Mouse (Mus musculus) forebrain, embryonic 13.5 days (tissue): Measurements from ENCODE around the gene Olfr986. TPM values are rescaled to one million over a fixed set of nuclear protein-coding genes. Genes with fewer than 3 reads are reported as not detected.
"Not testable (repeated sequence)": the region's sequence is repeated elsewhere in the genome, so short reads cannot be mapped to it uniquely, and the experiment has no call there.

Experiments
- ATAC-seq: fragments of 200-750 bp; cut with Nextera tagmentation; 2 replicates; pipeline ENCODE4 v1.8.0; 2017
- H3K27ac ChIP-seq: fragments of 300-500 bp; sonication (generic); 2 replicates; pipeline ENCODE4 v1.5.1; 2015; ENCODE audit warnings: inconsistent platforms, mild to moderate bottlenecking, moderate library complexity
- H3K27me3 ChIP-seq: fragments of 300-500 bp; sonication (generic); 2 replicates; pipeline ENCODE4 v1.6.1; 2015; ENCODE audit warnings: mild to moderate bottlenecking, inconsistent platforms
- H3K36me3 ChIP-seq: fragments of 300-500 bp; sonication (generic); 2 replicates; pipeline ENCODE4 v1.6.1; 2015; ENCODE audit warnings: mild to moderate bottlenecking, inconsistent platforms; ENCODE audit not compliant: poor library complexity, severe bottlenecking
- H3K4me1 ChIP-seq: fragments of 300-500 bp; sonication (generic); 2 replicates; pipeline ENCODE4 v1.6.1; 2015; ENCODE audit warnings: inconsistent platforms
- H3K4me2 ChIP-seq: fragments of 300-500 bp; sonication (generic); 2 replicates; pipeline ENCODE4 v1.6.1; 2015; ENCODE audit warnings: inconsistent platforms, mild to moderate bottlenecking, moderate library complexity
- H3K4me3 ChIP-seq: fragments of 300-500 bp; sonication (generic); 2 replicates; pipeline ENCODE4 v1.5.1; 2015; ENCODE audit warnings: mild to moderate bottlenecking, inconsistent platforms
- H3K9ac ChIP-seq: fragments of 300-500 bp; sonication (generic); 2 replicates; pipeline ENCODE4 v1.6.1; 2015; ENCODE audit warnings: mild to moderate bottlenecking, inconsistent platforms
- H3K9me3 ChIP-seq: fragments of 300-500 bp; sonication (generic); replicated peaks from 2 replicates; pipeline ENCODE4 v1.6.1; 2016; ENCODE audit warnings: inconsistent platforms
- WGBS: fragments of 180-500 bp; shearing (Covaris S2); methylation state at CpG from one replicate; pipeline ENCODE4 v1.1.7; 2015; 5-methylcytosine and 5-hydroxymethylcytosine counted together
- polyA plus RNA-seq: library from polyadenylated mRNA; unstranded; fragments of >200 nt; fragmentation: Nextera tagmentation; extraction: Ambion mirVana; gene quantifications from 2 replicates; pipeline ENCODE4 v1.2.1, GENCODE M21; 2015

The Olfr986 gene
- polyA plus RNA-seq = 0.05 TPM in 1 of 2 replicates, not detected in the other

DNA sequence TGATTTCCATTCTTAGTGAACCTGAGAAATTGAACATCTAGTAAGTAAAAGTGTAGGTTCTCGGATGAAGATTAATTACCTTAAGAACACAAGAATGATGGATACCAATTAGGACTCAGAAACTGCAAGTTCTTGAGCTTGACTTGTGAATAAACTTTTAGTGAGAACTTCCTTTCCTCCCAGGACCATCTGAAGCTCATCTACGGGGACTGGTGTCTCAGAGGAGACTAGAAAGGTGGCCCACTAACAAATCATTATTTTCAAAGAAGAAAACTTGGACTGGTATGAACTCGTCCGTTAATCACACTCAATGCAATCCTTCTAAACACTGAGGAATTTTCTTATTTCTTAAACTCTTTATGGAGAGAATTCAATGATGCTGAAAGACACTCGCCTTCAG lies at the start of gene Olfr986:
Olfr986 (plus strand) TSS at position 301 of the 400 bp plus-strand sequence.
- Histone ChIP-seq H3K9ac (no peak within 1 kb of the TSS), H3K4me1 (no peaks in the 10 kb centered on the region)
- no peak for ATAC-seq

DNA sequence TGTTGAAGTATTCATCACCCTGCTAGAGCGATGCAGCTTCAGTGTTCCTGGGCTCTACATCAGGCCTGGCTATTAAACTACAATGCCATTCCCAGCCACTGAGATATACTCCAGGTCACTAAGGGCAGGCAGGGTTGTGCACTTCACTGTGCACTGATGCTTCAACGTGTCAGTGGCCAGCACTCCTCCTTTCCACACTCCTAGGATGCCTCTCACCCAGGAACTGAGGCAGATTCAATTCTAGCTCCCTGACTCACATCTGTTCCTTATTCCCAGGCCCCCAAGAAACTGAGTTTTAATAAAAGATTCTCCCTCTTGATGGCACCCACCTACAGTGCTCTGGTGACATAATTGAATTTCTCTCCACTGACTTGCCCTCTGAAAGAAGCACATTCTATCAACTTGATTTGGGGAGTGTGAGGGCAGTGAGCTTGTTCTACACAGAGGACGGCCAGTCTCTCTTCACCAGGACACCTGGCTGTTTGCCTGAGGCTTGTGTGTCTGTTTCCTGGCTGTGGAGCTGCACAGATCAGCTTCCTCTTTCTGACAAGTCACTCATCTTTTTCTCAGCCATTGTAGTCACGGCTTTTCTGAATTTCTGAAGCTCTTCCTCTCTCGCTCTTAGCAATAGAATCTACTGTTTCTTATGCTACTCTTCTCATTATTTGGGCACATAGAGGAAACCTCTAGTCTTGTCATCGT lies 43.6 kb upstream of the Olfr986 start:
- no peak overlapping the region for H3K4me3 ChIP-seq
- 86% methylated on average over 6 of the region's 6 CpGs for WGBS
- no peaks in the 10 kb centered on the region for H3K4me1 ChIP-seq
- H3K27ac ChIP-seq = no peak overlapping the region
- no peaks in the 10 kb centered on the region for H3K9me3 ChIP-seq
- H3K36me3 ChIP-seq = no peaks in the 10 kb centered on the region
- H3K4me2 ChIP-seq = no peak overlapping the region
- H3K27me3 ChIP-seq = no peaks in the 10 kb centered on the region
- H3K9ac ChIP-seq = no peak overlapping the region
- no peak for ATAC-seq

More for the DNA sequence above, at the start of gene Olfr986:
- Histone ChIP-seq H3K4me3 (no peak within 1 kb of the TSS), H3K27me3 (no peaks in the 10 kb centered on the region), H3K36me3 (no peaks in the 10 kb centered on the region), H3K4me2 (no peak within 1 kb of the TSS), H3K9me3 (no peaks in the 10 kb centered on the region), H3K27ac (no peak within 1 kb of the TSS)
- WGBS = 91% methylated on average over 5 of the region's 5 CpGs

DNA sequence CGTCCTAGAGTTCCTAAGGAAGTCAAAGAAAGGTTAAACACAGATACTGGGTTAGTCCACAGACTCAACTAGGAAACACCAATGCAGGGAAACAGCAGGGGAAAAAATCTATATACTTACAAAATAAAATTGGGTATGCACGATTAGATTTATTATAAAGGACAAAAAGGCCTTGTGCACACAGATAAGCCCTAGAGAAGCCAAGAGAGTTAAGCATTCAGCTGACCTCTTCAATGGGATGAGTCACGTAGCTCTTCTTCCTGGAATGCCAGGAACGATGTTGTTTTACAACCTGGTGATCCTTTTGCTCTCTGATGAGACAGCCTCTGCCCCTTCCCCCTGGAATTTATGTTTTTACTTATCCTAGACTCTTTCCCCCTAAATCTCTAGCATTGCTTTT lies 41.2 kb upstream of the Olfr986 start:
- no peak overlapping the region for H3K4me3 ChIP-seq
- H3K9me3 ChIP-seq = no peaks in the 10 kb centered on the region
- H3K36me3 ChIP-seq = no peaks in the 10 kb centered on the region
- no peak overlapping the region for H3K9ac ChIP-seq
- no peak for ATAC-seq
- no peak overlapping the region for H3K27ac ChIP-seq
- H3K4me1 ChIP-seq = no peaks in the 10 kb centered on the region
- H3K27me3 ChIP-seq = no peaks in the 10 kb centered on the region
- WGBS = 76% methylated on average over 4 of the region's 4 CpGs
- no peak overlapping the region for H3K4me2 ChIP-seq

DNA sequence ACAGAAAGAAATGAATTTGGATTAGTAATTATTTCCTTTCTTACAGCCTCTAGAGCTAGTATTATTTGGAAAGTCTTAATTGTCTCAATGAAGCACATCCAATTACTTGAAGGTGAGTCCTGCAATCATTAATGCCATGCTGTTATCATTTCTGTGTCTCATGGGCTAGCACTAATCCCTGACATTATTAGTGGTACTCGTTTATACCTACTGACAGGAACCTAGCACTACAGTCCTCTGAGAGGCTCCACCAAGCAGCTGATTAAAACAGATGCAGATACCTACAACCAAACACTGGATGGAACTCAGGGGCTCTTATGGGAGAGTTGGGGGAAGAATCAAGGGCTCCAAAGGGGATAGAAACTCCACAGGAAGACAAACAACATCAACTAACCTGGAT lies 39.2 kb upstream of the Olfr986 start:
- Histone ChIP-seq H3K4me2 (no peak overlapping the region), H3K9ac (no peak overlapping the region), H3K9me3 (no peaks in the 10 kb centered on the region), H3K27ac (no peak overlapping the region), H3K36me3 (no peaks in the 10 kb centered on the region), H3K4me1 (no peaks in the 10 kb centered on the region), H3K27me3 (no peaks in the 10 kb centered on the region), H3K4me3 (no peak overlapping the region)
- WGBS = 42% methylated on average over 1 of the region's 1 CpGs
- ATAC-seq = no peak

DNA sequence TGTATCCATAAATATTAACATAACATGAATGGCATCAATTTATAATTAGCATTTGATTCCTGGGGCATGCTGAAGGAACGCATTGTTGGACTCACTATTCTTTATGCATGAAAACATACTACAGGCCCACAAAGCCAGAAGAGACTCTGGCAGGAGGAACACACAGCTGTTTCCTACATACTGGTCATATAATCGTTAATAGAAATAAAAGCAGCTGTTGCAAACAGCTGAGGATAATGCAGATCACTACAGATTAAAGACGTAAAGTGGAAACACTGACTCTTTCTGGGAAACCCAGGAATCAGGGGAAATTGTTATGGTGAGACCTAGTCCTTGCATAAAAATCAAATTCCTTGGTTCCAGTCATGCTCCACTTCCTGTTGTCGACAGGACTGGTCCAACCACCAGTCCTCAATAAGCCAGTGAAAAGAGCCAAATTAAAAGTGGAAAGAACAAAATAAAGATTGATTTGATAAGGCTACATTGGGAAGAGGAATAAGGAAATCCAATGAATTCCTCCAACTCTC lies 25.5 kb upstream of the Olfr986 start:
- no peak for ATAC-seq
- Histone ChIP-seq H3K36me3 (no peaks in the 10 kb centered on the region), H3K4me1 (no peaks in the 10 kb centered on the region), H3K4me3 (no peak overlapping the region), H3K9me3 (no peaks in the 10 kb centered on the region), H3K27me3 (no peaks in the 10 kb centered on the region), H3K4me2 (no peak overlapping the region), H3K9ac (no peak overlapping the region), H3K27ac (no peak overlapping the region)
- 80% methylated on average over 4 of the region's 4 CpGs for WGBS

DNA sequence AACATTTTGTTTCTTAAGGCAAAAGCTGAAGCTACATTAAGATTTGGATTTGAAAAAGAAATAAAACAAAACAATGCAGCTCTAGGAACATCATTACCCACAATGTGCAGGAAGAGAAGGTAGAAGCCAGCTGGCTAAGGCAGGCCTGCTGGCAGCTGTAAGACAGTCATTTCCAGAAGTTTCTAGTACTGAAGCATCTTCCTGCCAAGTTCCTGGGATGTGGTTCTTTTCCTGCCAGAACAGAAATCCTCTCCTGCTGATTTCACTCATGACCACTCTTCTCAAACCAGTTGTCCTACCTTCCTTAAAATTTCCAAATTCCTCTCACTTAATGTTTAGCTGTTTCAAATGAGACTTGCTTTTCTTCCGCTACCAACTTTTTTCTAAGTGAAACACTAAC lies 14.3 kb upstream of the Olfr986 start:
- Histone ChIP-seq H3K9ac (no peak overlapping the region), H3K9me3 (no peaks in the 10 kb centered on the region), H3K27ac (no peak overlapping the region), H3K36me3 (no peaks in the 10 kb centered on the region), H3K4me1 (no peaks in the 10 kb centered on the region), H3K27me3 (no peaks in the 10 kb centered on the region), H3K4me2 (no peak overlapping the region), H3K4me3 (no peak overlapping the region)
- 91% methylated on average over 1 of the region's 1 CpGs for WGBS
- ATAC-seq = no peak

DNA sequence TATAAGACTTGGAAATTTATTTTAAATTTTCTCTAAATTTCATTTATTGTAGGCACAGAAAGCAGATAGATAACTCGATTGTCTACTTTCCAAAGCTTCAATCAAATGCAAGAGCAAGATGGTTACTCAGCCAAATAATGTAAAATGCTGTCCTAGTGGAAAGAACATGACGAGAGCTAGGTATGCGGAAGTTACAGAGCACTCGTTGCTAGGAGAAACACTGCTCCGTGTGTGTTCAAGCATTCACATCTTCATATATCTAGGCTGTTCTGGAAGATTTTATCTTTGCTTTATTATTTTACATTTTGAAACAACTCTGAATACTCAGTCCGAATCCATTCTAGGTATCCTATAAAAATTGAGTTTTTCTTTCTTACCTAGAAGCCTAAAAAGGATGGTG lies 3.7 kb upstream of the Olfr986 start:
- H3K4me3 ChIP-seq = no peak overlapping the region
- ATAC-seq = no peak
- WGBS = 89% methylated on average over 6 of the region's 6 CpGs
- H3K4me1 ChIP-seq = no peaks in the 10 kb centered on the region
- no peak overlapping the region for H3K4me2 ChIP-seq
- H3K27me3 ChIP-seq = no peaks in the 10 kb centered on the region
- no peaks in the 10 kb centered on the region for H3K36me3 ChIP-seq
- H3K9ac ChIP-seq = no peak overlapping the region
- H3K27ac ChIP-seq = no peak overlapping the region
- H3K9me3 ChIP-seq = no peaks in the 10 kb centered on the region

DNA sequence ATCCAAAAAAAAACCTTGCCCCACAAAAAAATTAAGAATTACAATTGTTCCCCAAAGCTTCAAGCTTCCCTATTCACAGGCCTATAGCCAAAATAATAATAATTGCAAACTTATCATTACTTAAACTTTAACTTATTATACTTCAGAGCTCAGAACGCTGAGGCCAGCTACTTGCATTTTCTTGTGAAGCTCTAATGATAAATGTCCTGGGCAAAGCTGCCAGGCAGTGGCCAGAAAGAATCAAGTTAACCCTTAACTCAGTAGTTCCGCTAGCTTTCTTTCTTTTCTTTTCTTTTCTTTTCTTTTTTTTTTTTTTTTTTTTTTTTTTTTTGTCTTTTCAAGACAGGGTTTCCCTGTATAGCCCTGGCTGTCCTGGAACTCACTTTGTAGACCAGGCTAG lies 4.4 kb downstream of the Olfr986 start:
- ATAC-seq, H3K27ac ChIP-seq, H3K4me2 ChIP-seq, H3K9me3 ChIP-seq, H3K9ac ChIP-seq, H3K4me3 ChIP-seq, H3K4me1 ChIP-seq, H3K36me3 ChIP-seq, H3K27me3 ChIP-seq: not testable (repeated sequence)
- WGBS = 83% methylated on average over 2 of the region's 2 CpGs

DNA sequence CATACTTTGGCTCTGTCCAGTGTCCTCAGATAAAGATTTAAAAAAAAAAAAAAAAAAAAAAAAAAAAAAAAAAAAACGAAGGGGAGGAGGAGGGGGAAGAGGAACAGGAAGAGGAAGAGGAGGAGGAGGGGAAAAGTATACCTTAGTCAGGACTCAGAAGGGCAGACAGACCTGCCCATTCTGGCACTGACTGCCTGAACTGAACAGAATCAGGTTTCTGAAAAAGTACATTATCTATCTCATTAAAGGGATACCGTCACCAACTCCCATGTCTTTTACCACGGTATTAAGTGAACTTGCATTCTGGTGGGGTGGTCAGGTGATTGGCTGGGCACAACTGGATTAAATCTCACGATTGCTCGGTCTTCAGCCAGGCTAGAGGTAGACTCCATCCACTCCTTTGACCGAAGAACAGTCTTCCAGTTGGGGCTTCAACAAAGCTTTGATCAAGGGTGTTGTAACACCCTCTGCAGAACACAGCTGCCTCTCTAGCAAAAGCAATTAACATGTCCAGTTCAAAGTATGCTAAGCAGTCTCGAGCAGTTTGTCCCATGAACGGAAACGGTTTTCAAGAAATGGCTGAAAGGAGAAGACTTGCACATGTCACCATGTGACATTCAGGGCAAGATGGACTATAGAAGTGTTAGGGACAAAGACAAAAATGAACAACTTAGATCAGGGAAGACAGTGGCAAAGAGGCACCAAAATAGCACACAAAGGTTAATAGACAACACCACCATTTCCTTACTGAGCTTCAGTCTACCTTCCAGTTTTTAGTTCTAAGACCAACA lies 10.6 kb downstream of the Olfr986 start:
- peak overlapping the region; percentile 82 for H3K4me3 ChIP-seq
- WGBS = 92% methylated on average over 9 of the region's 9 CpGs
- H3K9me3 ChIP-seq = no peaks in the 10 kb centered on the region
- no peaks in the 10 kb centered on the region for H3K27me3 ChIP-seq
- H3K36me3 ChIP-seq = no peaks in the 10 kb centered on the region
- H3K9ac ChIP-seq = peak overlapping the region; percentile 84; the same call in 1 of the 2 replicates
- peak overlapping the region; percentile 82 for H3K4me2 ChIP-seq
- H3K27ac ChIP-seq = no peak overlapping the region
- H3K4me1 ChIP-seq = peaks cover 20% of the 10 kb centered on the region
- no peak for ATAC-seq

DNA sequence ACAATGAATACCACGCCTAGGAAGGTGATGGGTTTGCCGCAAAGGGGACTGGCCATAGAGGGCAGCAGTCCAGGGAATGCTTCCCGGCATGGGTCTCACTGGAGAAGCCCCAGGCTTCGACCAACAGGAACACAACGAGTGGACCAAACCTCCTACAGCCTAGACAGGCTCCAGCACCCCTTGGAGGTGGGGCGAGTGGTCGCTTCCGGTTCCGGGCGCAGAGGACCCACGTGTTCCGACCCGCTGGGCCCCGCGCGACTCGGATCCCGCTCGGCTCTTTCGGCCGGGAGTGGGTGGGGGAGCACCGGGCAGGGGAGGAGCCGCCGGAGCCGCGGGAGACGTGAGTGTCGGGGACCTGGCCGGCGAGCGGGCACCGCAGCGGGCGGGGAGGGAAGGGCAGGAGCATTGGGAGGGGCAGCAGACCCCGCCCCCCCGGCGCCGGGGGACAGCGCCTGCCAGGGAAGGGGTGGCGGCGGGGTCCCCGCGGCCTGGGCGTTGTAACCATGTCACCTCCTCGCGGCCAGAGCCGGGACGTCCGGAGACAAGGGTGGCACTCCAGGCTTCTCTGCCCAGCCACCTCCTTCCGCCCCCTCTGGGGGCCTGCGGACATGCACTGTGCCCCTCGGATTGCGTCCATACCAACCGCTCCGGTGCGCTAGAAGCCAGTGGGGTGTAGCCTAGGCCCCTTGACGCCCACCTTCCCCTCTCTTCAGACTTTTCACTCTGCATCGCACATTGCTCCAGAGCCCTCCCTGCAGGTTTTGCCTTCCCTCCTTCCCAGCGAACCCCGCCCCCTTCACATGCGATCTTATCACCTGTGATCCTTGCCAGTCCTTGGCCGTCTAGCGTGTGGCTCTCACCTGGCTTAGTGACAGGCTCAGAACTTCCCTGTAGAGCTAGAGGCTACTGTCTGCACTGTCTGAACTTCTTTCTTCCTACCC lies 11.6 kb downstream of the Olfr986 start, which contains the start of gene Zfp202:
Zfp202 (plus strand) TSS at position 219 of the 941 bp plus-strand sequence.
- Histone ChIP-seq H3K9me3 (no peaks in the 10 kb centered on the region), H3K4me2 (peak within 1 kb of the TSS; percentile 82), H3K4me3 (peak within 1 kb of the TSS; percentile 82), H3K4me1 (peaks cover 20% of the 10 kb centered on the region), H3K36me3 (no peaks in the 10 kb centered on the region), H3K9ac (peak within 1 kb of the TSS; percentile 84), H3K27ac (peak within 1 kb of the TSS; percentile 25; the same call in 1 of the 2 replicates), H3K27me3 (no peaks in the 10 kb centered on the region)
- peak; percentile 98 for ATAC-seq
- WGBS = under 1% methylated on average over 42 of the region's 63 CpGs

DNA sequence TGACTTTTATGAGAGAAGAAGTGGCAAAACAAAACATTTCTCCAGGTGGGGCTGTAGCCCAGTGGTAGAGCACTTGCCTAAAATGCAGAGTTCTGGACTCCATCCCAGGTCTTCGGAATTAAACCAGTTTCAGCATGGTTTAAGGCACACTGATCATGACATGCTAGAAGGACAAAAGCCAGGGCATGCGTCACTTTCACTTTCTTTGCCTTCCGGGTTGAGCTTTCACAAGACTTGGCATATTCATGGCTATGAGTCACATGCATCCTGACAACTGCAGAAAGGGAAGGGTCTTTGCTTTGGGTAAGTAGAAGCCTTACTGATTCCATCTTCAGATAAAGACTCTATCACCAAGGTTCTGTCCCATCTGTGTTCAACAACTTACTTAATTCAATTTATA lies 15.3 kb downstream of the Olfr986 start:
- H3K4me2 ChIP-seq = no peak overlapping the region
- H3K9ac ChIP-seq = no peak overlapping the region
- H3K27me3 ChIP-seq = no peaks in the 10 kb centered on the region
- no peaks in the 10 kb centered on the region for H3K9me3 ChIP-seq
- H3K4me1 ChIP-seq = peaks cover 20% of the 10 kb centered on the region
- WGBS = 97% methylated on average over 3 of the region's 3 CpGs
- no peak for ATAC-seq
- no peak overlapping the region for H3K27ac ChIP-seq
- no peaks in the 10 kb centered on the region for H3K36me3 ChIP-seq
- no peak overlapping the region for H3K4me3 ChIP-seq
